Mouse (Mus musculus) gastrocnemius, postnatal 25 days (tissue): ENCODE results near the gene Bik. TPM values are rescaled to one million over a fixed set of nuclear protein-coding genes. Genes with fewer than 3 reads are reported as not detected.
A peak's percentile ranks its signal among the peaks of the same experiment; 100 is the strongest.

Source experiments
- DNase-seq: peaks from one replicate; pipeline ENCODE4 v3.0.0; 2022
- microRNA-seq, 2 experiments: library from miRNA; unstranded; fragments of <30 nt; microRNA quantifications; one replicate each; pipeline ENCODE4 v1.2.0; 2021; ENCODE audit warnings: borderline replicate concordance in 2 of 2
- total RNA-seq, 2 experiments: library from RNA; stranded (reverse); gene quantifications; 1 replicate in 1 of 2; 2 replicates in 1 of 2; pipeline ENCODE4 v1.2.3; 2021

Bik gene
- total RNA-seq, 2 experiments from 2014 or later = 0.59 to 1.3 TPM

DNA sequence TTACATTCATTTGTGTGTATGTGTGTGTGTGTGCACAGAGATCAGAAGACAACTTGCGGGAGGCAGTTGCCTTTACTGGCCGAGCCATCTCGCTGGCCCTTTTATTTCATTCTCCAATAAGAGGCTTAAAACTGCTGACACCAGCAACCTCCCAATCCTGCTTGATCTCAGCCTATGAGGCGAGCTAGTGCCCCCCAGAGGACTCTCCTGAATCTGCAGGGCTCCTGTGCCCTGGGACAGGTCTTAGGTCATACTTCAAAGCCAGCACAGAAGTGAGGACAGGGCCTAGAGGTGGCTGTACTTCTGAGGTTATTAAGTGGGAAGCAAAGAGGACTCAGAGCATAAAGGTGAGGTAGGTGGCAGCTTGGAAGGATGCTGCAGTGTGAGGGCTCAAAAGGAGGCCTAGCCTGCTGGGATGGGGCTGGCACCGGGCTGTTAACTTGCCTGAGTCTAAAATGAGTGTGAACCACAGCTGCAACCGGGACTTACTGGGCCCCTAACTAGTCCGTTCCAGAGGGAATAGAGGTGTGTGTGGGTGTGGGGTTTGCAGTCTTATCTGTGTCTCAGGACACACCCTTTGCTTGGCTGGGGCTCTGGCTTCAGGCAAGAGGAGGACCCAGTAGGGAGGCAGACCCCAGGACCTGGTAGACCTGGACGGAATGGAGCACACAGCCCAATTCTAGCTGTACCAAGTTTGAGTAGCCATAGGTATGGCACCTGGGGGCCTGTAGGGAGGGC is 56.9 kb downstream of the Bik start:
- DNase-seq = peak; percentile 53

DNA sequence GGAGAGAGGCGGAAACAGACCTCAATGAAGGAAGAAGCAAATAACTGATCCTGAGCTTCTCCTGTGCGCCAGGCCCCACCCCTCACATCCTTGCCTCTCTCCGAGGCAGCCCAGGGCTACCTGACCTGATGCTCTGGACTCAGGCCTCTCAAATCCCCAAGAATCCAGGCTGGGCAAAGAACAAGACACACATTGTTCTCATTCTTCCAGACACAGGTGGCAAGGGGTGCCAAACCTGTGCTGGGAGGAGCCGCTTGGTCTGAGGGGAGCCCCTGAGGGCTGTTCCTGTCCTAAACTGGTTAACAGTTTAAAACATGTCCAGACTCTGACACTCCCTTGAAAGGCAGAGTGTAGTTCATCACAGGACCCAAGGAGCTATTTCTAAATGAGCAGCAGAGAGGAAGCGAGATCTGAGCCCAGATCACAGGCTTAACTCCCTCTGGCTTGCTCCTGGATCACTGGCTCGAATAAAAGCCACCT is 58.1 kb downstream of the Bik start:
- no peak for DNase-seq

DNA sequence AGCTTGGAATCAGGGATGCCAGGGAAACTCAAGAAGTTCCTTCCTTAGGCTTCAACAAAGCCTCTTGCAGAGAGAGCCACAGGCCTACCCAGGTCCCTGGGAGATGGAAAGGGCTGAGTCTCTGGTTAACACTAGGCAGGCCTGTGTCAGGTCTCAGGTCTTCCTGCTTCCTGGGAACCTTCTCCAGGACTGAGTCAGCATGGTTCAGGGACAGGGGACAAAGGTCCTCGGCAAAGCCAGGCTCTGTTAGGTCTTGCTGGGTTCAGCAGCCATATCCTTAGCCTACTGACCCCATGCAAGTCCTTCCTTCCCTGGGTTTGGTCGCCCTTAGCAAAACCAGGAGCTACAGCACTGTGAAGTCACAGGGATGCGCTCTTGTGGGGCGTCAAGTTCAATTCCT is 64.2 kb downstream of the Bik start:
- no peak for DNase-seq

DNA sequence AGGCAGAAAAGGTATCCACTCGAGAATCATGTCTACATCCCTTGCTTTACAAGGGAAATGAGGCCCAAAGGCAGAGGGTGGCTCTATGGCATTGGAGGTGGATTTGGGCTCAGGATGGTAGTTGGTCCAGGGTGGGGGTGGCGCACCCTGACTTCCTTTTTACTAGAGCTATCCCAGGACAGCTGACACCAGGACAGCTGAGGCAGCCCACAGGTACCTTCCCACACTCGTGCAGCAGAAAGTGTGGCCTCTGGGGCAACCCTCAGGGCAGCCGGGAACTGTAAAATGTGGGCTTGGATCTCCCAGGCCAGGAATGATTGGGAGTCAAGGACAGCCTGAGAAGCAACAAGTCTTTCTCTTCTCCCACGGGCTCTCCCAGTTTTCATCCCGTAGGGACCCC is 65.1 kb downstream of the Bik start:
- DNase-seq = no peak

DNA sequence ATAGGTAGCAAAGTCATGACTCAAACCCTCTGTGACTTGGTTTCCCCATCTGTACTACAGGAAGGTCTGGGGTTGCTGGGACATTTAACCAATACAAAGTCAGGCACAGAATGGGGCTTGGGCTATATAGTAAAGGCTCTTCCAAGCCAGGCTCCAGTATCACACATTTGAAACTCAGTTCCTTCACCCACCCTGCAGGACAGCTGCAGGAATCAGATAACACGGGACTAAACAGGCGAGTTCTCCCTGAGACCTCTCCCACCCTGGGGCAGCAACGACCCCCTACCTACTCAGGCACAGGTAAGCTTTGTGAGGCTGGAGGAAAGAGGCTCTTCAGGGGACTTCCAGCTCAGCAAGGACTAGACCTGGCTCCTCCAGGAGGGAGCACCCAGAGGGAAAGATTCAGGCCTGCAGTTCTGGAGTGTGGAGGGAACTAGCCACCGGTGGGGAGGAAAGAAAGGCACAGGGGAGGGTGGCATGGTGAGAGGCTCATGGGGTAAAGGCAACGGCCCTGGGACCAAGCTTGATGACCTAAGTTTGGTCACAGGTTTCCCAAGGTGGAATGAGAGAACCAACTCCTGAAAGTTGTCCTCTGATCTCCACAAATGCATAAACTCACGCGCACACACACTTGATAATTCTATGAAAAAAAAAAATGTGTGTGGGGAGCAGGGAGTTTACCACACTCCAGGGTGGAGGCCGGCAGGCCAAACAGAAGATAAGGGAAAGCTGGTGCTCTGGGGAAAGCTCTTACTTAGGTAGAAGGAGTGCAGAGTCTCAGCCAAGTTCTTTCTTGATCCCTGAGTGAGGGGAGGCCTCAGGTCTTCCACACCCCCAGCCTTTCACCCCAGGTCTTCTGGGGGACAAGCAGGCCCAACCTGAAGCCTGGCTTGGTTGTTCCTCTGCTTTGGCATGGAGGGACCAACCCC is 65.9 kb downstream of the Bik start:
- no peak for DNase-seq

DNA sequence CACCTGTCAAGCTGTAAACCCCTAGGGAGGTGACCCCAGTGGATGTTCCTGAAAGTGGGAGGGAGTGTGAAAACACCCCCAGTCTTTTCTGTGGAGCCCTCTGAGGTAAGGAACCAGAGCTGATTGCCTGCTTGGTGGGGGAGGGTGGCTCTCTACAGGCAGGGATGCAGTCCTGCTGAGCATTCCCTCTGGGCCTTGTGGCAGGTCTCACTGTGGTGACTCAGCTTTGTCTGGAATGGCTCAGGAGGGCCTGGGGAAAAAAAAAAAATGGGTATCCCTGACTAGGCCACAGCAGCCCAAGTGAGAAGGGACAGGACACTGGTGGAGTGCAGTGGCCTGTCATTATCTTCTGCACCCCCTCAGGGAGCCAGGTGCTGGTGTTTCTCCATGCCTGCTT is 66.5 kb downstream of the Bik start:
- no peak for DNase-seq

DNA sequence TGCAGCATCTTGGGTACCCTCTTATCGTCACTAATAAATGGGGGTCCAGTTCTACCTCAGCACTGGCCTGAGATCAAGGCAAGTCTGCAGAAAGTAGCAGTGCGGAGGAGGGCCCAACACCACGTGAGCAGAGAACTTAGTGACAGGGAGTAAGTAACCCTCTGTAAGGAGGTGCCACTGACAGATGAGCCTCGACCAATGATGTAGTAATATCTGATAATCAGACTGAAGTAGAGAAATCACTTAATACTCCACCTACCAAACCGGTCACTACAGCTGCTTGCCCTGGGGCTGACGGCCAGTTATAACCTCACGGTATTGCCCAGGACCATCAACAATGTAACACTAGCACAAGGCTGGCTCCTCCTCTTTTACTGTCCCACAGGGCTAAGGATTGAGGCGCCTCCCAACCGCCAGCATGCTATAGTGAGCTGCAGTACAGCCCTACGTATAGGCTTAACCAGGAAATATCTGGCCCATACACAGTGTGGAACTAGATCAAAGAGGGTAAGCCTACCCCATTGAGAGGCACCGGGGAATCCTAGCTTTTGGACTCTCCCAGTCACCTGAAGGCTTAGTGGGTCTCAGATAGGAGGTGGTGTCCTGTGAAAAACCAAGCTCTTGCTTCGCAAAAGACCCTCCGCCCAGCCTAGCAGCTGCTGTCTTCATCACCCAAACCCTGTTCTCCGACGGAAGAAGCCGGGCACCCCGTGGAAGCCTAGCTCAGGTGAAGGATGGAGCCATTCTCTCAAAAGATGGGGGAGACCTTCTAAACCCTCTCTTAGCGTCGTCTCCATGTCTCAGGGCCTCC is 67.2 kb downstream of the Bik start:
- DNase-seq = no peak

Small RNA genes within 50 kb of the gene (microRNA-seq; reads per million reads assigned to microRNA genes)
- 0 reads per million in 2 experiments for gene Gm24575

Other genes with a start within 250 kb of the Bik start
- 1 to 10 TPM; 5.8 to 9.6 TPM for gene Arfgap3, start 176.6 kb upstream of the Bik start, total RNA-seq
- gene Pacsin2, start 62.3 kb upstream of the Bik start, total RNA-seq = 10 to 100 TPM; 51.6 to 53.8 TPM
- 1 to 10 TPM; 2.2 to 6.3 TPM for gene Ttll1, start 16.0 kb upstream of the Bik start, total RNA-seq
- gene Tspo, start 36.7 kb downstream of the Bik start, total RNA-seq = 10 to 100 TPM; 21.2 to 34.5 TPM
- gene Mcat, start 36.9 kb downstream of the Bik start, total RNA-seq = 10 to 100 TPM; 18.6 to 21.4 TPM
- 1 to 10 TPM; 4.2 to 4.9 TPM for gene Ttll12, start 68.3 kb downstream of the Bik start, total RNA-seq
- under 1 TPM; 0.32 to 0.67 TPM for gene Scube1, start 198.2 kb downstream of the Bik start, total RNA-seq